Mouse (Mus musculus): ENCODE data around the gene Cby3. TPM values are rescaled to one million over a fixed set of nuclear protein-coding genes. Genes with fewer than 3 reads are reported as not detected.
"Not testable (repeated sequence)": the region's sequence is repeated elsewhere in the genome, so short reads cannot be mapped to it uniquely, and the experiment has no call there.

Gene Cby3
- polyA plus RNA-seq (2014; fragmentation: Nextera tagmentation; extraction: Ambion mirVana): 0.37 and 0.66 TPM in 2 replicates

DNA sequence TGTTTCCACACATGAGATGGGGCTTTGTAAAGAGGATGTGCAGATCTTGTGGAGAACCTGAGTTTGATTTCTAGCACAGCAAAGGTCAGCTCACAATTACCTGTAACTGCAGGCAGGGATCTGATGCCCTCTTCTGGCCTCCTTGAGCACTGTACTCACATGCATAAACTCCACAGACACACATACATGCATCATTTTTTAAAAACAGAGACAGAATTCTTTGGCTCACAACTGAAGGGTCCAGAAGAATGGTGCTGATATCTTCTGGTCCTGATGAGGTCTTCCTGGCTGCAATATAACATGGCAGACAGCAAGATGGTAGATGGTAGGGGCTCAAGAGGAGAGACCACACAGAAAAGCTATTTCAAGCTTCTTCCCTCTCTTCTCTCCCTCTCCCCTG lies at the start of gene Cby3:
Gene Cby3 (plus strand): TSS at position 301 of the 400 bp plus-strand sequence.
- H3K4me2 ChIP-seq: no peak within 1 kb of the TSS
- no peak for TF ChIP-seq CTCF (IDR thresholded peaks at IDR 0.05; ENCODE audit: low read depth)
- H3K27ac ChIP-seq (ENCODE audit: low read depth): no peak within 1 kb of the TSS
- no peak for ATAC-seq (ENCODE audit: insufficient read depth)
- H3K4me3 ChIP-seq (ENCODE audit: low read depth, low read length): no peak within 1 kb of the TSS
- H3K4me1 ChIP-seq (ENCODE audit: insufficient read depth): no peaks in the 10 kb centered on the region
- DNase-seq: no peak
- H3K9me3 ChIP-seq (ENCODE audit: low read depth, low read length): no peaks in the 10 kb centered on the region
- H3K27me3 ChIP-seq (ENCODE audit: insufficient read depth, low read length): peaks cover 5% of the 10 kb centered on the region
- no peak within 1 kb of the TSS for H3K9ac ChIP-seq
- H3K36me3 ChIP-seq (ENCODE audit: insufficient read depth): no peaks in the 10 kb centered on the region

DNA sequence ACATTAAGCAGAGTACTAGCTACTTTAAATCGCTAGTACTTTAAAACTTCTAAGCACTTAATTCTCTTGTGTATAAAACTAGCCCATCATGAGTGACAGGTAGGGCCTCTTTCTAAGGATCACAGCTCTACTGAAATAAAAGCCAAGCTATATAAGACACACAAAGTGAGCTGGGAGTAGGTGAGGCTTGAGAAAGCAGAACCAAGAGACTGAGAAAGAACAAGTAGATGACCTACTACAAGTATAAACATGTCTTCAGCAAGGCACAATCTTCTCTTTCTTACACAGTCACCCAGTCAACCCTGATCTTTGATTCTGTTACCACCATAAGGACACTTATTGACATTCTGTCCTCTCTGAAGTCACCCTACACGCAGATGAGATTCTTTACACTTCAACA lies 41.5 kb upstream of the Cby3 start:
- Histone ChIP-seq H3K27me3 (ENCODE audit: insufficient read depth, low read length) (no peaks in the 10 kb centered on the region), H3K27ac (ENCODE audit: low read depth) (no peak overlapping the region), H3K36me3 (ENCODE audit: insufficient read depth) (peaks cover 50% of the 10 kb centered on the region), H3K4me2 (no peak overlapping the region), H3K4me3 (ENCODE audit: low read depth, low read length) (no peak overlapping the region), H3K4me1 (ENCODE audit: insufficient read depth) (no peaks in the 10 kb centered on the region), H3K9ac (no peak overlapping the region), H3K9me3 (ENCODE audit: low read depth, low read length) (no peaks in the 10 kb centered on the region)
- 80% methylated on average over 2 of the region's 2 CpGs for WGBS
- TF ChIP-seq CTCF (IDR thresholded peaks at IDR 0.05; ENCODE audit: low read depth): no peak
- DNase-seq: no peak
- ATAC-seq (ENCODE audit: insufficient read depth): no peak

DNA sequence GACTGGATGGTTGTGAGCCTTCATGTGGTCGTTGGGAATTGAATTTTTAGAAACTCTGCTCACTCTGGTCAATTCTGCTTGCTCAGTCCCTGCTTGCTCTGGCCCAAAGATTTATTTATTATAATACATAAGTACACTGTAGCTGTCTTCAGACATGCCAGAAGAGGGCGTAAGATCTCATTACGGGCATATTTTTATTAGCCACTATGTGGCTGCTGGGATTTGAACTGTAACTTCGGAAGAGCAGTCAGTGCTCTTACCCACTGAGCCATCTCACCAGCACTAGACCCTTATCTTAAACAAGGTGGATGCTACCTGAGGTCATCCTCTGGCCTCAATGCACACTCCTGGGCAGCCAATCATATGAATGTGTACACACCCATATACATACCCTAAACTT lies 34.9 kb upstream of the Cby3 start:
- not testable (repeated sequence) for H3K27me3 ChIP-seq (ENCODE audit: insufficient read depth, low read length); ATAC-seq (ENCODE audit: insufficient read depth); H3K9me3 ChIP-seq (ENCODE audit: low read depth, low read length); DNase-seq; H3K27ac ChIP-seq (ENCODE audit: low read depth); H3K9ac ChIP-seq; H3K4me3 ChIP-seq (ENCODE audit: low read depth, low read length); H3K4me2 ChIP-seq
- Histone ChIP-seq H3K4me1 (ENCODE audit: insufficient read depth) (peaks cover 11% of the 10 kb centered on the region), H3K36me3 (ENCODE audit: insufficient read depth) (peaks cover 18% of the 10 kb centered on the region)
- 84% methylated on average over 4 of the region's 4 CpGs for WGBS

DNA sequence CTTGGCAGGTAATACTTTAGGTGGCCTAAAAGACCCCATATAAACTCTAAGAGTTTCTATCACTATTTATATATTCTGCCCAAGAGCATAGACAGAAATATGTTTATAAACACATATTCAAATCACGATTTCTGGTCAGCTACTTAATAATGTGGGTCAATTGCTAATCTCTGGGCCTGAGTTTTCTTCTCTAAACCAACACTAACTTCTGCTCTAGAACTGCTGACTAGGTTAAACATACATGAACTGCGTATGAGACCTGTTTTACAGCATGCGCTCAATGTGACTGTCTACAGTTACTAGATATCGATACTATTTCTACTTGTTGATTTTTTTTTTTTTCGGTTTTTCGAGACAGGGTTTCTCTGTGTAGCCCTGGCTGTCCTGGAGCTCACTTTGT lies 33.0 kb upstream of the Cby3 start:
- 85% methylated on average over 6 of the region's 6 CpGs for WGBS
- DNase-seq (no peak), ATAC-seq (ENCODE audit: insufficient read depth) (no peak)
- Histone ChIP-seq H3K9me3 (ENCODE audit: low read depth, low read length) (no peaks in the 10 kb centered on the region), H3K36me3 (ENCODE audit: insufficient read depth) (peaks cover 18% of the 10 kb centered on the region), H3K4me3 (ENCODE audit: low read depth, low read length) (no peak overlapping the region), H3K4me2 (no peak overlapping the region), H3K27me3 (ENCODE audit: insufficient read depth, low read length) (no peaks in the 10 kb centered on the region), H3K9ac (no peak overlapping the region), H3K27ac (ENCODE audit: low read depth) (no peak overlapping the region), H3K4me1 (ENCODE audit: insufficient read depth) (peaks cover 11% of the 10 kb centered on the region)
- TF ChIP-seq CTCF (IDR thresholded peaks at IDR 0.05; ENCODE audit: low read depth): no peak

DNA sequence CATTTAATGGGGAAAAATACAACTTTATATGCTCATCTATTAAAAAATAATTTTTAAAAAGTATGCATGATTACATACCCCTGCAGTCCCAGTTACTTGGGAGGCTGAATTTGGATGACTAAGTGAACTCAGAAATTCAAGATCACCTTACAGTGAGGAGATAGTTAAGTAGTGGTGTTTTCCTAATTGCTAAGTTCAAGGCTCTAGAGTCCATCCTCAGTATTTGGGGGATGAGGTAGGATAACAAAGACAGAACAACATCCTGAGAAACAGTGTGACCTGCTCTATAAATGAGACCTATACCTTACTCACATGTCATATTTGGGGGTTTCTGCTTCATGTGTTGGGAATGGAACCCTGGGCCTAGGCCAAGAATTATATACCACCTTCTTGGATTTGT lies 31.9 kb upstream of the Cby3 start:
- H3K4me2 ChIP-seq: peak overlapping the region; percentile 86; the same call in 1 of the 2 replicates
- no peak for TF ChIP-seq CTCF (IDR thresholded peaks at IDR 0.05; ENCODE audit: low read depth)
- H3K36me3 ChIP-seq (ENCODE audit: insufficient read depth): peaks cover 15% of the 10 kb centered on the region
- no peaks in the 10 kb centered on the region for H3K27me3 ChIP-seq (ENCODE audit: insufficient read depth, low read length)
- no peaks in the 10 kb centered on the region for H3K9me3 ChIP-seq (ENCODE audit: low read depth, low read length)
- H3K4me1 ChIP-seq (ENCODE audit: insufficient read depth): peaks cover 14% of the 10 kb centered on the region
- DNase-seq: no peak
- H3K27ac ChIP-seq (ENCODE audit: low read depth): no peak overlapping the region
- no peak overlapping the region for H3K4me3 ChIP-seq (ENCODE audit: low read depth, low read length)
- ATAC-seq (ENCODE audit: insufficient read depth): no peak
- no peak overlapping the region for H3K9ac ChIP-seq

DNA sequence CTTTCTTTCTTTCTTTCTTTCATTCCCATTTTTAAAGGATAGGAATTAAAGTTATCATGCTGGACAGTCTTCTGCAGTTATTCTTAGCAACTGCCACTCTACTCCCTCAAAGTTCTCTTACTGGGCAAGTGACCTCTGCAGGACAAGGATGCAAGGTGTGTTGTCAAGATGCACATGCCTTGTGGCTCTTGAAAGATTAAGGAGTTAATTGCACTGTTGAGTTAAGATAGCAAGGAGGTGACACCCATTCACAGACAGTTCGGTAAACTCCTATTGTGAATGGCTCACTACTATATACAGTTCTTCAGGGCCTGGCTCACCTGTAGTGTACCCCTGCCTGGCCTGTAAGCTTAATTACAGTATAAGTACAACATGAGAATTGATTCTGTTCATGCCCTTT lies 30.4 kb upstream of the Cby3 start:
- DNase-seq: no peak
- peak overlapping the region; percentile 86 for H3K4me3 ChIP-seq (ENCODE audit: low read depth, low read length)
- peak overlapping the region; percentile 95 for H3K9ac ChIP-seq
- no peaks in the 10 kb centered on the region for H3K9me3 ChIP-seq (ENCODE audit: low read depth, low read length)
- peak overlapping the region; percentile 86 for H3K4me2 ChIP-seq
- H3K27me3 ChIP-seq (ENCODE audit: insufficient read depth, low read length): no peaks in the 10 kb centered on the region
- WGBS: 14% methylated on average over 1 of the region's 1 CpGs
- peaks cover 9% of the 10 kb centered on the region for H3K36me3 ChIP-seq (ENCODE audit: insufficient read depth)
- ATAC-seq (ENCODE audit: insufficient read depth): no peak
- no peak for TF ChIP-seq CTCF (IDR thresholded peaks at IDR 0.05; ENCODE audit: low read depth)
- H3K27ac ChIP-seq (ENCODE audit: low read depth): no peak overlapping the region
- peaks cover 14% of the 10 kb centered on the region for H3K4me1 ChIP-seq (ENCODE audit: insufficient read depth)

DNA sequence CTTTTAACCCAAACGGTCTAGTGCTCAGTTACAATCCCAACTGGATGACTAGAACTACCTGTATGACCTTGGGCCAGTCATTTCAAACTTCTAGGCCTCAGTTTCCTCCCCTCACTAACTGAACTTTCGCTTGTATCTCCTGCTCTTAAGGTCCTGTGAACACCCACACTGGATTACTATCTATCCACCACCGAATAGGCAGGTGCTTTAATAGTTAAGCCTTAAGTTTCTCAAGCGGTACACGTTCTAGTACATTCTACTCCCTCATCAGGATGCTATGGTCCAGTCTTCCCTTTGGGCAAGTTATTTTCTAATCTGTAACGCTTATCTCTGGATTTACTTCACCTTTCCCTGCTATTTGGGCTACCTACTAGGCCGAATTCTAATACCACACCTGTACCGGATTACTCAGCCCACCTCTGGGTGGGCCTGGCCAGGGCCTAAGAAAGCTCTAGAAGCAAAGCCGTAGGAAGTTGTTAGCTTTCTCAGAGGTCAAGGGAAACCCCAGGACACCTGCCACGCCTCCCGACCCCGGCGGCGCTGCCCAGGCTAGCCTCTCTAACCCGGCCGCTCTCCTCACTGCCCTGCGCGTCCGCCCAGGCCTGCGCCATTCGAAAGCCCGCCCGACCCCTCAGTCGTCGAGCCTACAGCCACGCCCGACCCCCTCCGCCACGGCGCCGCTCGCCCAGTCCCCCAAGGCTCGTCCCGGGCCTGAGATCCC lies 29.4 kb upstream of the Cby3 start:
- TF ChIP-seq CTCF (IDR thresholded peaks at IDR 0.05; ENCODE audit: low read depth): no peak
- peak overlapping the region; percentile 95 for H3K9ac ChIP-seq
- H3K9me3 ChIP-seq (ENCODE audit: low read depth, low read length): no peaks in the 10 kb centered on the region
- DNase-seq (peak; percentile 8), ATAC-seq (ENCODE audit: insufficient read depth) (peak; percentile 75)
- peak overlapping the region; percentile 86 for H3K4me2 ChIP-seq
- under 1% methylated on average over 34 of the region's 34 CpGs for WGBS
- H3K36me3 ChIP-seq (ENCODE audit: insufficient read depth): peaks cover 4% of the 10 kb centered on the region; the same call in 1 of the 2 replicates
- H3K27ac ChIP-seq (ENCODE audit: low read depth): peak overlapping the region; percentile 90
- H3K4me3 ChIP-seq (ENCODE audit: low read depth, low read length): peak overlapping the region; percentile 86
- H3K4me1 ChIP-seq (ENCODE audit: insufficient read depth): peaks cover 14% of the 10 kb centered on the region
- no peaks in the 10 kb centered on the region for H3K27me3 ChIP-seq (ENCODE audit: insufficient read depth, low read length)
